Mouse (Mus musculus) neural tube, embryonic 13.5 days (tissue): ENCODE results near the gene Gm3642. TPM values are rescaled to one million over a fixed set of nuclear protein-coding genes. Genes with fewer than 3 reads are reported as not detected.
A peak's percentile ranks its signal among the peaks of the same experiment; 100 is the strongest.
"Not testable (repeated sequence)": the region's sequence is repeated elsewhere in the genome, so short reads cannot be mapped to it uniquely, and the experiment has no call there.

Source experiments
- ATAC-seq: fragments of 200-750 bp; cut with Nextera tagmentation; 2 replicates; pipeline ENCODE4 v1.8.0; 2017; ENCODE audit warnings: low read depth, mild to moderate bottlenecking, moderate TSS enrichment, moderate library complexity
- H3K27ac ChIP-seq: fragments of 300-500 bp; sonication (generic); replicated peaks from 2 replicates; pipeline ENCODE4 v1.5.1; 2015; ENCODE audit warnings: moderate library complexity, mild to moderate bottlenecking, inconsistent platforms
- H3K27me3 ChIP-seq: fragments of 300-500 bp; sonication (generic); 2 replicates; pipeline ENCODE4 v1.6.1; 2015; ENCODE audit warnings: mild to moderate bottlenecking, inconsistent platforms
- H3K36me3 ChIP-seq: fragments of 300-500 bp; sonication (generic); 2 replicates; pipeline ENCODE4 v1.6.1; 2015; ENCODE audit warnings: mild to moderate bottlenecking, inconsistent platforms
- H3K4me1 ChIP-seq: fragments of 300-500 bp; sonication (generic); replicated peaks from 2 replicates; pipeline ENCODE4 v1.6.1; 2015; ENCODE audit warnings: inconsistent platforms
- H3K4me2 ChIP-seq: fragments of 300-500 bp; sonication (generic); 2 replicates; pipeline ENCODE4 v1.6.1; 2015; ENCODE audit warnings: inconsistent platforms, mild to moderate bottlenecking, moderate library complexity
- H3K4me3 ChIP-seq: fragments of 300-500 bp; sonication (generic); 2 replicates; pipeline ENCODE4 v1.5.1; 2015; ENCODE audit warnings: mild to moderate bottlenecking, inconsistent platforms
- H3K9ac ChIP-seq: fragments of 300-500 bp; sonication (generic); 2 replicates; pipeline ENCODE4 v1.6.1; 2015; ENCODE audit warnings: moderate library complexity, mild to moderate bottlenecking, inconsistent platforms
- H3K9me3 ChIP-seq: fragments of 300-500 bp; sonication (generic); 2 replicates; pipeline ENCODE4 v1.6.1; 2016; ENCODE audit warnings: inconsistent platforms
- WGBS: fragments of 180-500 bp; shearing (Covaris S2); methylation state at CpG from one replicate; pipeline ENCODE4 v1.1.7; 2015; 5-methylcytosine and 5-hydroxymethylcytosine counted together
- polyA plus RNA-seq: library from polyadenylated mRNA; unstranded; fragments of >200 nt; fragmentation: Nextera tagmentation; extraction: Ambion mirVana; gene quantifications from 2 replicates; pipeline ENCODE4 v1.2.1, GENCODE M21; 2015

The Gm3642 gene
- polyA plus RNA-seq: not detected in 2 replicates

GRCm38 (mm10) chr14:6840211-6840610, at the start of gene Gm3642:
TSS of gene Gm3642 (minus strand) at chr14:6840311.
- H3K4me1 ChIP-seq, H3K27me3 ChIP-seq, ATAC-seq, H3K4me2 ChIP-seq, H3K36me3 ChIP-seq, H3K9ac ChIP-seq, H3K4me3 ChIP-seq, H3K9me3 ChIP-seq, H3K27ac ChIP-seq: not testable (repeated sequence)
- no CpG with 5 or more reads among the region's 3 CpGs for WGBS

- 0% methylated on average over 28 of the region's 43 CpGs for WGBS
- peak within 1 kb of the TSS; percentile 58 for H3K4me2 ChIP-seq
- not testable (repeated sequence) for H3K4me1 ChIP-seq, H3K36me3 ChIP-seq, ATAC-seq, H3K9me3 ChIP-seq, H3K27me3 ChIP-seq, H3K27ac ChIP-seq
- peak within 1 kb of the TSS; percentile 45 for H3K4me3 ChIP-seq
- H3K9ac ChIP-seq: peak within 1 kb of the TSS; percentile 67
Measured at GRCm38 (mm10) chr14:6889521-6890012, 49.5 kb upstream of the Gm3642 start, which contains the start of gene Gm3667. TSS of gene Gm3667 (minus strand) at chr14:6889962.

GRCm38 (mm10) chr14:6888811-6889210, 48.7 kb upstream of the Gm3642 start:
- H3K27ac ChIP-seq, H3K27me3 ChIP-seq, H3K4me1 ChIP-seq, ATAC-seq, H3K9me3 ChIP-seq, H3K36me3 ChIP-seq: not testable (repeated sequence)
- peak overlapping the region; percentile 58 for H3K4me2 ChIP-seq
- WGBS: 15% methylated on average over 5 of the region's 5 CpGs
- peak overlapping the region; percentile 45 for H3K4me3 ChIP-seq
- H3K9ac ChIP-seq: peak overlapping the region; percentile 67; the same call in 1 of the 2 replicates

DNA sequence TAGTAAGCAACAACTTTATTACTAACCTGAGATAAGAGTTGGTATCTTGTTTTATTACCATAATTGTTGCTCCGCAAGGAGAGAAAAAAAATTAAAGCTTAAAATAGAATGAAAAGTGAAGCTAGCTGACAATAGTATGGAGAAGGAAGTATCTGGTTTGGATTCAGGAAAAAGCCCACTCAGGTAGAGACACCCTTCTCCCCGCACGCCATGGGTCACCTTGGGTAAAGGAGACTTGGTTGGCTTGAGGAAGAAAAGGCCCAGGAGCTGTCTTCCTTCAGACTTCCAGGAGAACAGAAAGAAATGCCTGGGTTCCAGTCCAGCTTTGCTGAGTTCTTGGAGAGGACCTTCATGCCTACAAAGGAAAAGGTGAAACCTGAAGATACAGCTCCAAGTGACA, 16.8 kb downstream of the Gm3642 start:
- not testable (repeated sequence) for ATAC-seq, H3K36me3 ChIP-seq, H3K27me3 ChIP-seq, H3K9ac ChIP-seq, H3K9me3 ChIP-seq, H3K27ac ChIP-seq, H3K4me3 ChIP-seq, H3K4me2 ChIP-seq, H3K4me1 ChIP-seq
- 92% methylated on average over 3 of the region's 3 CpGs for WGBS

Other genes starting within 250 kb of the Gm3642 start
- not detected in 2 replicates for gene Gm3629, start 249.7 kb downstream of the Gm3642 start, polyA plus RNA-seq
- gene Gm3460, start 217.9 kb downstream of the Gm3642 start, polyA plus RNA-seq: 0.46 TPM in 1 of 2 replicates, not detected in the other
- not detected in 2 replicates for gene Gm10251, start 156.1 kb downstream of the Gm3642 start, polyA plus RNA-seq
- not detected in 2 replicates for gene Gm8050, start 120.1 kb downstream of the Gm3642 start, polyA plus RNA-seq
- 13.6 and 14.4 TPM in 2 replicates for gene Gm3636, start 98.0 kb downstream of the Gm3642 start, polyA plus RNA-seq
- gene Gm8362, start 65.9 kb downstream of the Gm3642 start, polyA plus RNA-seq: not detected in 2 replicates
- gene Gm3667, start 49.7 kb upstream of the Gm3642 start, polyA plus RNA-seq: 5.4 and 6.9 TPM in 2 replicates
- gene Gm6356, start 133.5 kb upstream of the Gm3642 start, polyA plus RNA-seq: not detected in 2 replicates
- 2.7 and 3.7 TPM in 2 replicates for gene Gm10406, start 187.1 kb upstream of the Gm3642 start, polyA plus RNA-seq
- gene Gm3685, start 204.7 kb upstream of the Gm3642 start, polyA plus RNA-seq: not detected in 2 replicates